Mouse (Mus musculus) megakaryocyte, embryonic 14.5 days (primary cell): ENCODE measurements around the gene Sigmar1.

ENCODE experiments used
- FLI1 ChIP-seq: IDR thresholded peaks from 2 replicates; pipeline ENCODE4 v1.6.1; 2012; ENCODE audit warnings: low read length, inconsistent platforms, mixed read lengths
- GATA1 ChIP-seq: IDR thresholded peaks from 3 replicates; pipeline ENCODE4 v1.6.1; 2012; ENCODE audit warnings: mixed read lengths, low read length, inconsistent platforms, borderline replicate concordance

- no peak for TF ChIP-seq GATA1
- no peak for TF ChIP-seq FLI1
These were observed 14.8 kb downstream of the Sigmar1 start for GRCm38 (mm10) chr4:41741158-41741560.
